Mouse (Mus musculus) G1E (cell line): ENCODE measurements around the gene Rnf215. TPM values are rescaled to one million over a fixed set of nuclear protein-coding genes. Genes with fewer than 3 reads are reported as not detected.

Experiments
- ATAC-seq: 2 replicates; pipeline ENCODE4 v1.8.0; 2016; ENCODE audit warnings: mild to moderate bottlenecking; ENCODE audit not compliant: insufficient number of reproducible peaks, poor library complexity, low FRiP score, severe bottlenecking; ENCODE audit errors: extremely low read depth
- DNase-seq: peaks from one replicate; pipeline ENCODE4 v3.0.0; 2012; ENCODE audit warnings: low spot score
- H3K27me3 ChIP-seq: 2 replicates; pipeline ENCODE4 v1.6.1; 2012; ENCODE audit warnings: mild to moderate bottlenecking, low read length, inconsistent platforms; ENCODE audit not compliant: insufficient read depth
- H3K36me3 ChIP-seq: replicated peaks from 2 replicates; pipeline ENCODE3; 2012; ENCODE audit warnings: mild to moderate bottlenecking, inconsistent platforms
- H3K4me1 ChIP-seq: 2 replicates; pipeline ENCODE4 v1.6.1; 2012; ENCODE audit warnings: low read depth, low read length, inconsistent platforms, mixed read lengths; ENCODE audit not compliant: insufficient read depth
- H3K4me3 ChIP-seq: 2 replicates; pipeline ENCODE4 v1.5.1; 2012; ENCODE audit warnings: low read depth, mild to moderate bottlenecking, inconsistent platforms, low read length, moderate library complexity, mixed read lengths
- H3K9me3 ChIP-seq: replicated peaks from 2 replicates; pipeline ENCODE4 v1.6.1; 2012; ENCODE audit warnings: inconsistent platforms
- CTCF ChIP-seq: IDR thresholded peaks from 2 replicates; pipeline ENCODE4 v1.5.1; 2012; ENCODE audit warnings: low read depth, low read length, inconsistent platforms, mixed read lengths
- GATA1 ChIP-seq: IDR thresholded peaks from 2 replicates; pipeline ENCODE4 v1.6.1; 2012; ENCODE audit warnings: borderline replicate concordance, low read length, inconsistent platforms, mixed read lengths
- GATA2 ChIP-seq: IDR thresholded peaks from 2 replicates; pipeline ENCODE4 v1.6.1; 2012; ENCODE audit warnings: low read depth, low read length, inconsistent platforms, borderline replicate concordance
- POLR2AphosphoS5 ChIP-seq: IDR thresholded peaks from 2 replicates; pipeline ENCODE4 v1.6.1; 2012; ENCODE audit warnings: low read depth, low read length, inconsistent platforms; ENCODE audit not compliant: insufficient replicate concordance
- TAL1 ChIP-seq: conservative IDR thresholded peaks from 2 replicates; pipeline ENCODE4 v1.6.1; 2012; ENCODE audit warnings: low read depth, low read length, inconsistent platforms, mixed read lengths
- polyA plus RNA-seq: library from polyadenylated mRNA; stranded (reverse); fragments of >175 nt; gene quantifications from 2 replicates; pipeline ENCODE4 v1.2.3, GENCODE M21; 2012
- total RNA-seq, 2 experiments: library from RNA; stranded (forward) in 1 of 2; stranded (reverse) in 1 of 2; fragments of 200-1000 nt in 1 of 2; fragments of >200 nt in 1 of 2; fragmentation: Nextera tagmentation in 1 of 2; gene quantifications; 2 replicates each; pipeline ENCODE4 v1.2.3; 2014 to 2017

Gene Rnf215
- total RNA-seq (2014; fragmentation: Nextera tagmentation) (2.8 and 4.0 TPM in 2 replicates), total RNA-seq (2017) (10.5 and 12.9 TPM in 2 replicates), polyA plus RNA-seq (4.5 and 5.1 TPM in 2 replicates)

DNA sequence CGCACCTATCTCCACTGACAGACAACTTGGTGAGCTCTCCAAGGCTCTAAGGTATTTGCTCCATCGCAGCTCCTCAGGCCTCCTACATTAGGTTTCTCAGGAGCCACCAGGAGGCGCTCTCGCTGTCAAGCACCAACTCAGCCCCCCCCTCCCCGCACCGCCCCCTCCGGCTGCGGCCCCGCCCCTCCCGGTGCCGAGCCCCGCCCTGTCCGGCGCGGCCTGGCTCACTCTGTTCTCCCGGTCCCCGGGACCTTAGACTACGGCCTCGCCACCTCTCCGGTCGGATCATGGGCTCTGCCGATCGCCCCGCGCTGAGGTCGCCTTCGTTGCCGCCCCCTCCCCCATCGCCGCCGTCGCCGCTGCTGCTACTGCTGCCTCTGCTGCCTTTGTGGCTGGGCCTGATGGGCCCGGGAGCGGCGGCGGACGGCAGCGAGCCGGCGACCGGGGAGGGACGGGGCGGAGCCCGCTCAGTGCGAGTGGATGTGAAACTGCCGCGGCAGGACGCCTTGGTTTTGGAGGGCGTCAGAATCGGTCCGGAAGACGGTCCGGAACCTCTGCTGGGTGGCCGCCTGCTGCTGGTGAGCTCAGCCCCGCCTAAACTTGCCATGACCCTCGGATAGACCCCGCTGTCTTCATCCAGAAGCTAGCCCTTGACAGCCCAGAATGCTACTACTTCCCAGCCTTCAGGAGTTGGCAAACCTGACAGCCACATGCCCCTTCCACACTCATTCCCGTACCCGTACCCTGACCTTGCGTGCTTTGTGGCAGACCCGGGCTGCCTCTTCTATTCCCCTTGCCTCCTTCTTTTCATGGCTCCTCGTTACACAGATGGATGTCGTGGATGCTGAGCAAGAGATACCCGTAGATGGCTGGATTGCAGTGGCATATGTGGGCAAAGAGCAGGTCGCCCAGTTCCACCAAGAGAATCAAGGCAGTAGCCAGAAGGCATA is at the start of gene Rnf215:
Rnf215 (plus strand) TSS at position 217 of the 950 bp plus-strand sequence.
- H3K4me1 ChIP-seq = peaks cover 24% of the 10 kb centered on the region
- peak within 1 kb of the TSS; percentile 84 for H3K4me3 ChIP-seq
- no peak for TF ChIP-seq TAL1
- TF ChIP-seq CTCF = no peak
- TF ChIP-seq GATA1 = no peak
- no peak for TF ChIP-seq GATA2
- TF ChIP-seq POLR2AphosphoS5 = no peak
- ATAC-seq (peak; percentile 51; the same call in 1 of the 2 replicates), DNase-seq (peak; percentile 85)
- H3K27me3 ChIP-seq = peaks cover 11% of the 10 kb centered on the region
- peaks cover 40% of the 10 kb centered on the region for H3K36me3 ChIP-seq
- peaks cover 2% of the 10 kb centered on the region; the same call in 1 of the 2 replicates for H3K9me3 ChIP-seq

DNA sequence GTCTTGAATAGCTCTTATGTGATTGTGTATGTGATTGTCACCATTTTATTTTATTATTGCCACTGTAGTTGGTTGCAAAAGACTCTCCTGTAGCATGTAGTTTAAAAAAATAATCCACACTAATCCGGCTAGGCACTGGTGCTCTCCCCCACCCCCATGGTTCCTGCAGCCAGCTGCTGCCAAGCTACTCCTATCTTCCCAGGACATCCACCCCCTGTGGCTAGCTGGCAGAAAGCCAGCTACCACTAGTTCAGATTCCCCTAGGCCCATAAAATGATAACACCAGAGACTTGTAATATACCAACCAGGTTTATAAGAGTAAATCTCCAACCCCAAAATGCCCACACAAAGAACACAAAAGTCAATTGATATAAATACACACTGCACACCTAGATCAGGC is 48.8 kb upstream of the Rnf215 start:
- Histone ChIP-seq H3K36me3 (peaks cover 6% of the 10 kb centered on the region), H3K4me1 (peaks cover 5% of the 10 kb centered on the region), H3K4me3 (no peak overlapping the region), H3K27me3 (peaks cover 24% of the 10 kb centered on the region), H3K9me3 (peaks cover 10% of the 10 kb centered on the region)
- ATAC-seq = no peak
- DNase-seq = peak; percentile 21
- TF ChIP-seq GATA1 (no peak), GATA2 (no peak), POLR2AphosphoS5 (no peak), CTCF (no peak), TAL1 (no peak)

DNA sequence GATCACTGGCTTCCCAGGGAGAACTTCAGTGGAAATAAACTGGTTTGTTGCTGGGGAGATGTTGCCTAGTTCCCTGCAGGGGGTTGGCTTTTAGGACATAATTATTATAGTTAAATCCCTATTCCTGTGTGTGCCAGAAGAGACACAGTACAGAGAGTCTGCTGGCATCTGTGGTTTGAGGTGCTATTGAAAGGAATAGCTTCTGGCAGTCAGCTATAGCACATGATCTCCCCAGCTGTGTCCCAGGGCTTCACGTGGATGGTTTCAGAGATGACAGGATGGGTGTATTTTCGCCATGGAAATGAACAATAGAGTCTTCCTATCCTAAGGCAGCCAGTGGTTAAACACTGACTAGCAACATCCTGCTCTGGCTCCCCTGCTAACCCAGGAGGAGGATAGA is 47.7 kb upstream of the Rnf215 start:
- H3K27me3 ChIP-seq = peaks cover 23% of the 10 kb centered on the region
- no peak for DNase-seq
- peaks cover 5% of the 10 kb centered on the region for H3K4me1 ChIP-seq
- no peak for ATAC-seq
- no peak overlapping the region for H3K4me3 ChIP-seq
- peaks cover 18% of the 10 kb centered on the region for H3K9me3 ChIP-seq
- H3K36me3 ChIP-seq = peaks cover 16% of the 10 kb centered on the region
- TF ChIP-seq POLR2AphosphoS5 = no peak
- TF ChIP-seq TAL1 = no peak

DNA sequence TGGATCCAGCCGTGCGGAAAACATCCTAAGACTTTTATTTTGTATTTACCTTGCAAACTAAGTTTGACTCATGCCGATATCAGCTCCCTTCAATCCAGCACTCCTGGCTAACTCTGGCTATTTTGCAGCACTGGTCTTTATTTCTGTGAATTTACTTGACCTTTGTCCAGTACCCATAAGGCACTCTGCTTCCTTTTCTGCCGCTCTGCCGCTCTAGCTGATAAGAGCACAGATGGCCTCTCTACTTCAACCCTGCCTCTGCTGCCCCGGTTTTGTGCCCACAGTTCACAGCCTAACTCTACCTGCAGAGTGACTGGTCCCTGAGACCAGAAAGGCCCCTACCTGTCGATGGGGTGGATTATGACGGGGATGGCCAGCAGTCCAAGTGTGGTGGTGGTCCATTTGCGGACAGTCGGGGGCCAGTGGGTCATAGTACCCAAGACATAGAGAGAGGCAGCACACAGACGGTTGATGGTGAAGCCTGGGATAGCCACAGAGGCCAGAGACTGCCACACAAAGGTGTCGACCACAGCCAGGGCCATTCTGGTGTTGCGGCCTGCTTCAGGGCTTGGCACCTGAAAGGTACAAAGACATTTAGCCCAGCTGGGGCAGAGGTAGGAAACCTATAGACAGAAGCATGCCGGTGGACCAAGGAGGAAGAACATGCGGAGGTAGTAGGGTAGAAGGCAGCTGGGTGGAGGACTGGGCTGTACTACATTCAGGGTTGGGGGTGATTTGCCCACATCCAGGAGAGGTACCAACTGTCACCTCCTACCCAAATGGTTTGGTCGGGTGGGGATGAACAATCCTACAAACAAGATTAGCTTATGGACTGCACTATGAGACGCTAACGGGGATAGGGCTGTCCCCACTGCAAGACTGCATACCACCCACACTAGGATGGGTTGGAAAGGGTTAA is 41.3 kb upstream of the Rnf215 start:
- no peak for DNase-seq
- Histone ChIP-seq H3K27me3 (no peaks in the 10 kb centered on the region; the same call in 1 of the 2 replicates), H3K4me3 (peak overlapping the region; percentile 75), H3K4me1 (peaks cover 53% of the 10 kb centered on the region), H3K9me3 (peaks cover 15% of the 10 kb centered on the region), H3K36me3 (peaks cover 35% of the 10 kb centered on the region)
- no peak for ATAC-seq
- TF ChIP-seq CTCF (no peak), GATA1 (no peak), GATA2 (no peak), TAL1 (no peak)

DNA sequence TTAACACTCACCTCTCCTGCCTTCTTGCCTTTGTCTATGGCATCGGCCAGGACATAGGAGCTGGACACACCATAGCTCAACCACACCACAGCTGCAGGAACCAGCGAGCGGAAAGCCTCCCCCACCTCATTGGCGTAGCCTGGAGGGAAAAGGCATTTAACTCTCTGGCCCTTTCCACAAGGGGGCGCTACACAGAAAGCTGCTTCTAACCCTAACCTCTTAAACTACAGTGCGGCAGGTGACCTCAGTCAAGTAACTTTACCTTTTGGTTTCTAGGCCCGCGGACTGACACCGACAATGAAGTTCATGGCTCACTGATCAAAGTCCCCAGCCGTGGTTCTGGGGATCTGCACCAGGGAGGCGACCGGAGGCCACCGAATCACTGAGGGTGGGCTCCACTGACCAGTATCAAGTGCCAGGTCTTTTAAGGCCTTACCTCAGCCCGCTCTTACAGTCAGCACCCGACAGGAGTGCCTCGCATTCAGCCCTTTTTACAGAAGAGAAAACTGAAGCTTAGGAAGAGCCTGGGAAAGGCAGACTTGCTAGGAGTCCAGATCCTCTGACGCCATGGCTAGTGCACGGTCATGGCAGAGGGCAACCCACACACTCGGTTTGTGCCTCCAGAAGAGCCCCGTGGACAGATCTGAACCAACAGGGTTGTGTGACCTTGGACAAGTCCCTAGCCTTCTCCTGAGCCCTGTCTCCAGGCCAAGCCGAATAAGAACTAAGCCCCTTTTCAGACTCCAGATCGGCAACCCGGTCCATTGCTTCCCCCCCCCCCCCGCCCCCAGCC is 40.4 kb upstream of the Rnf215 start:
- Histone ChIP-seq H3K27me3 (no peaks in the 10 kb centered on the region; the same call in 1 of the 2 replicates), H3K4me1 (peaks cover 54% of the 10 kb centered on the region), H3K9me3 (peaks cover 15% of the 10 kb centered on the region), H3K36me3 (peaks cover 35% of the 10 kb centered on the region), H3K4me3 (peak overlapping the region; percentile 75)
- TF ChIP-seq GATA1 (no peak), CTCF (peak; percentile 73)
- ATAC-seq (no peak), DNase-seq (peak; percentile 84)
